Mouse (Mus musculus): Measurements from ENCODE around the gene Dusp27.

- TF ChIP-seq EP300 (IDR thresholded peaks at IDR 0.05) = no peak
- TF ChIP-seq CTCF (IDR thresholded peaks at IDR 0.05) = no peak
These were observed 43.1 kb upstream of the Dusp27 start for GRCm38 (mm10) chr1:166170852-166171251.
